Comparison of ENCODE assay signal across 17 mouse cellular contexts in genomic region chr11:34048375-34049124, GRCm38 (mm10). TPM values are rescaled to one million over a fixed set of nuclear protein-coding genes. Genes with fewer than 3 reads are reported as not detected.
DNase-seq lines count a peak whose midpoint lies in the region; ATAC-seq and TF ChIP-seq lines count a peak whose summit lies in the region.
"Had no signal": no experiment of that assay in that cellular context is flagged by ENCODE, and none has a peak within 500 bp of the region (broad histone marks: within the 10 kb centered on the region; RNA-seq: fewer than 3 reads in every experiment).

No protein-coding gene starts in this region.

- no peak for DNase-seq in stomach, postnatal 0 days (ENCODE audit: low spot score)
- DNase-seq in liver, embryonic 13.5 days = no peak
- no peak for DNase-seq in testis, postnatal 14 days (ENCODE audit: low spot score)
- DNase-seq in adrenal gland, postnatal 25 days = no peak
- DNase-seq: cerebellum, postnatal 10 days; kidney, adult 8-10 months; lung, embryonic 14.5 days; midbrain, embryonic 14.5 days; spleen, adult 18-20 months had no signal

- H3K4me2 ChIP-seq in stomach, embryonic 16.5 days (ENCODE audit: low read depth, low read length) = no peak overlapping the region
- H3K4me2 ChIP-seq in stomach, postnatal 0 days (replicated peaks; ENCODE audit: low read depth) = no peak overlapping the region
- H3K4me2 ChIP-seq in liver, embryonic 13.5 days = peak overlapping the region; percentile 26
- H3K4me2 ChIP-seq: hindbrain, embryonic 13.5 days; lung, embryonic 14.5 days; neural tube, embryonic 12.5 days had no signal

- H3K9ac ChIP-seq in stomach, embryonic 16.5 days (ENCODE audit: low read length) = no peak overlapping the region
- H3K9ac ChIP-seq in stomach, postnatal 0 days (ENCODE audit: low read length) = no peak overlapping the region
- H3K9ac ChIP-seq in liver, embryonic 13.5 days = 0 out of 2 replicates have a peak overlapping the region, but pooled peaks have one; percentile 6
- H3K9ac ChIP-seq: hindbrain, embryonic 13.5 days; lung, embryonic 14.5 days; neural tube, embryonic 12.5 days had no signal

- no peaks in the 10 kb centered on the region for H3K36me3 ChIP-seq in stomach, embryonic 16.5 days (ENCODE audit: control insufficient read depth, insufficient read depth, low read length)
- H3K36me3 ChIP-seq in stomach, postnatal 0 days (ENCODE audit: control insufficient read depth, insufficient read depth, low read length) = no peaks in the 10 kb centered on the region
- H3K36me3 ChIP-seq in liver, embryonic 13.5 days = no peaks in the 10 kb centered on the region
- H3K36me3 ChIP-seq in small intestine, adult 2 months (ENCODE audit: control insufficient read depth, insufficient read depth, low read length) = no peaks in the 10 kb centered on the region
- H3K36me3 ChIP-seq: embryonic facial prominence, embryonic 10.5 days; hindbrain, embryonic 13.5 days; neural tube, embryonic 12.5 days had no signal

- no peak for TF ChIP-seq EP300 in stomach, postnatal 0 days (optimal IDR thresholded peaks at IDR 0.05)

- WGBS in stomach, embryonic 16.5 days = 77% methylated on average over 8 of the region's 8 CpGs
- 80% methylated on average over 8 of the region's 8 CpGs for WGBS in stomach, postnatal 0 days
- 63% methylated on average over 8 of the region's 8 CpGs for WGBS in liver, embryonic 13.5 days (ENCODE audit: insufficient replicate concordance)
- 70% methylated on average over 8 of the region's 8 CpGs for WGBS in small intestine, adult 2 months

- no peaks in the 10 kb centered on the region for H3K9me3 ChIP-seq in stomach, embryonic 16.5 days (replicated peaks; ENCODE audit: control insufficient read depth, low read length)
- no peaks in the 10 kb centered on the region for H3K9me3 ChIP-seq in stomach, postnatal 0 days (ENCODE audit: control insufficient read depth, low read length)
- H3K9me3 ChIP-seq in liver, embryonic 13.5 days (replicated peaks) = no peaks in the 10 kb centered on the region
- H3K9me3 ChIP-seq: embryonic facial prominence, embryonic 10.5 days; hindbrain, embryonic 13.5 days; neural tube, embryonic 12.5 days had no signal

- no peaks in the 10 kb centered on the region for H3K4me1 ChIP-seq in stomach, embryonic 16.5 days (ENCODE audit: control insufficient read depth, insufficient read depth, low read length)
- no peaks in the 10 kb centered on the region for H3K4me1 ChIP-seq in stomach, postnatal 0 days (replicated peaks; ENCODE audit: control insufficient read depth, insufficient read depth)
- H3K4me1 ChIP-seq in liver, embryonic 13.5 days (replicated peaks) = peaks cover 11% of the 10 kb centered on the region; the same call in 1 of the 2 replicates
- no peaks in the 10 kb centered on the region for H3K4me1 ChIP-seq in small intestine, adult 2 months (ENCODE audit: control insufficient read depth, insufficient read depth, insufficient read length, low read length)
- H3K4me1 ChIP-seq: embryonic facial prominence, embryonic 10.5 days; hindbrain, embryonic 13.5 days; neural tube, embryonic 12.5 days had no signal

- no peak overlapping the region for H3K27ac ChIP-seq in stomach, embryonic 16.5 days (ENCODE audit: low read length)
- no peak overlapping the region for H3K27ac ChIP-seq in stomach, postnatal 0 days (replicated peaks)
- H3K27ac ChIP-seq in liver, embryonic 13.5 days = no peak overlapping the region
- peak overlapping the region; percentile 15; the same call in 1 of the 2 replicates for H3K27ac ChIP-seq in small intestine, adult 2 months (ENCODE audit: insufficient read depth, low read depth, low read length)
- H3K27ac ChIP-seq: embryonic facial prominence, embryonic 10.5 days; hindbrain, embryonic 13.5 days; neural tube, embryonic 12.5 days had no signal

- no peaks in the 10 kb centered on the region for H3K27me3 ChIP-seq in stomach, embryonic 16.5 days (ENCODE audit: control insufficient read depth, insufficient read depth, low read length)
- H3K27me3 ChIP-seq in stomach, postnatal 0 days (ENCODE audit: control insufficient read depth, insufficient read depth, low read length) = no peaks in the 10 kb centered on the region
- no peaks in the 10 kb centered on the region for H3K27me3 ChIP-seq in liver, embryonic 13.5 days
- no peaks in the 10 kb centered on the region for H3K27me3 ChIP-seq in small intestine, adult 2 months (ENCODE audit: control insufficient read depth, insufficient read depth, low read length)
- H3K27me3 ChIP-seq: hindbrain, embryonic 13.5 days; neural tube, embryonic 12.5 days had no signal

- peak overlapping the region; percentile 10 for H3K4me3 ChIP-seq in stomach, embryonic 16.5 days (replicated peaks; ENCODE audit: low read length)
- no peak overlapping the region for H3K4me3 ChIP-seq in stomach, postnatal 0 days (ENCODE audit: low read depth, low read length)
- peak overlapping the region; percentile 31 for H3K4me3 ChIP-seq in liver, embryonic 13.5 days (replicated peaks)
- H3K4me3 ChIP-seq in small intestine, adult 2 months (ENCODE audit: low read depth, low read length) = no peak overlapping the region
- H3K4me3 ChIP-seq: embryonic facial prominence, embryonic 10.5 days; hindbrain, embryonic 13.5 days; neural tube, embryonic 12.5 days had no signal

- no peak for TF ChIP-seq CTCF in stomach, postnatal 0 days (IDR thresholded peaks at IDR 0.05; ENCODE audit: low read depth)
- TF ChIP-seq CTCF in small intestine, adult 2 months (IDR thresholded peaks at IDR 0.05; ENCODE audit: extremely low read depth, insufficient read length, insufficient replicate concordance, low read depth, low read length) = no peak

- no peak for TF ChIP-seq POLR2A in small intestine, adult 2 months (IDR thresholded peaks at IDR 0.05; ENCODE audit: low read depth, low read length)

- no peak for ATAC-seq in stomach, embryonic 16.5 days (ENCODE audit: insufficient read depth, low FRiP score)
- no peak for ATAC-seq in stomach, postnatal 0 days (ENCODE audit: low FRiP score, low TSS enrichment)
- ATAC-seq in activated CD4-positive, CD25-positive, alpha-beta regulatory T cell, adult 4 months = peak; percentile 27
- no peak for ATAC-seq in liver, embryonic 13.5 days (ENCODE audit: low read depth)

RNA-seq across cellular contexts. Expression of gene Lcp2, which starts 1.8 kb away (rescaled TPM):
- 3.8 and 4.7 TPM in 2 replicates for polyA plus RNA-seq in stomach, embryonic 16.5 days (2015; fragmentation: Nextera tagmentation; extraction: Ambion mirVana)
- polyA plus RNA-seq in stomach, postnatal 0 days (2015; fragmentation: Nextera tagmentation; extraction: Ambion mirVana) = 1.2 and 1.5 TPM in 2 replicates
- polyA plus RNA-seq in activated CD4-positive, CD25-positive, alpha-beta regulatory T cell, adult 4 months (2017; shearing (Covaris generic)) = 100 to 1,000 TPM; 461 to 468 TPM
- polyA plus RNA-seq in liver, embryonic 13.5 days (2015; fragmentation: Nextera tagmentation; extraction: Ambion mirVana) = 7.5 and 8.8 TPM in 2 replicates
- 2.7 and 4.0 TPM in 2 replicates for polyA plus RNA-seq in small intestine, adult 2 months (2012; rRNA removed)
- total RNA-seq in adrenal gland, postnatal 25 days (2021) = 1.3 and 3.0 TPM in 2 replicates

RNA-seq across cellular contexts. Expression of gene 4930469K13Rik, which starts 49.8 kb away (rescaled TPM):
- not detected in 2 replicates for polyA plus RNA-seq in stomach, embryonic 16.5 days (2015; fragmentation: Nextera tagmentation; extraction: Ambion mirVana)
- polyA plus RNA-seq in stomach, postnatal 0 days (2015; fragmentation: Nextera tagmentation; extraction: Ambion mirVana) = not detected in 2 replicates
- polyA plus RNA-seq in activated CD4-positive, CD25-positive, alpha-beta regulatory T cell, adult 4 months (2017; shearing (Covaris generic)) = 1 to 10 TPM; 4.4 to 9.0 TPM
- polyA plus RNA-seq in liver, embryonic 13.5 days (2015; fragmentation: Nextera tagmentation; extraction: Ambion mirVana) = not detected in 2 replicates
- polyA plus RNA-seq in small intestine, adult 2 months (2012; rRNA removed) = not detected in 2 replicates
- not detected in 2 replicates for total RNA-seq in adrenal gland, postnatal 25 days (2021)
- total RNA-seq: left cerebral cortex, postnatal 10 days had no signal
- polyA plus RNA-seq: embryonic facial prominence, embryonic 10.5 days; large intestine, adult 2 months; lung, embryonic 14.5 days; midbrain, embryonic 14.5 days had no signal

RNA-seq across cellular contexts. Expression of gene Kcnip1, which starts 55.6 kb away (rescaled TPM):
- polyA plus RNA-seq in stomach, embryonic 16.5 days (2015; fragmentation: Nextera tagmentation; extraction: Ambion mirVana) = 10.7 and 13.2 TPM in 2 replicates
- 3.9 and 5.1 TPM in 2 replicates for polyA plus RNA-seq in stomach, postnatal 0 days (2015; fragmentation: Nextera tagmentation; extraction: Ambion mirVana)
- not detected for polyA plus RNA-seq in activated CD4-positive, CD25-positive, alpha-beta regulatory T cell, adult 4 months (2017; shearing (Covaris generic))
- 0.35 and 0.39 TPM in 2 replicates for polyA plus RNA-seq in liver, embryonic 13.5 days (2015; fragmentation: Nextera tagmentation; extraction: Ambion mirVana)
- 0.08 and 0.33 TPM in 2 replicates for polyA plus RNA-seq in small intestine, adult 2 months (2012; rRNA removed)
- 4.2 TPM in 2 replicates for total RNA-seq in adrenal gland, postnatal 25 days (2021)

Comparison
In these comparisons a context has a peak if more than half of its experiments do, and no peak if none do; other contexts are left out.
1. H3K4me3 ChIP-seq: peak in stomach, embryonic 16.5 days (single experiment) and liver, embryonic 13.5 days (single experiment); none in stomach, postnatal 0 days (single experiment) and small intestine, adult 2 months (single experiment).
2. RNA of gene Lcp2, which starts 1.8 kb away (polyA plus RNA-seq): 461 to 468 TPM in activated CD4-positive, CD25-positive, alpha-beta regulatory T cell, adult 4 months; 7.5 to 8.8 TPM in liver, embryonic 13.5 days, 3.8 to 4.7 TPM in stomach, embryonic 16.5 days, 2.7 to 4.0 TPM in small intestine, adult 2 months and 1.2 to 1.5 TPM in stomach, postnatal 0 days; every median in the first group is over 10 times any median in the second.